Mouse (Mus musculus): ENCODE measurements around the gene Txndc12.

GRCm38 (mm10) chr4:108835496-108835895 lies 1.1 kb downstream of the Txndc12 start:
- no peak for TF ChIP-seq CTCF (IDR thresholded peaks at IDR 0.05; ENCODE audit: control insufficient read depth, insufficient read depth, insufficient replicate concordance, low read depth, low read length)
- no peak for TF ChIP-seq POLR2A (IDR thresholded peaks at IDR 0.05; ENCODE audit: control insufficient read depth, low read depth, low read length)

Data from testis, adult 2 months (tissue).